In genomic region chr17:30197280-30198030, GRCm38 (mm10) we compare ENCODE assay signal across 9 mouse cellular contexts.
DNase-seq lines count a peak whose midpoint lies in the region; ATAC-seq and TF ChIP-seq lines count a peak whose summit lies in the region.
"Had no signal": no experiment of that assay in that cellular context is flagged by ENCODE, and none has a peak within 500 bp of the region (broad histone marks: within the 10 kb centered on the region; RNA-seq: fewer than 3 reads in every experiment).

No protein-coding gene starts in this region.

- peaks cover 47% of the 10 kb centered on the region for H3K4me1 ChIP-seq in lung, embryonic 16.5 days (replicated peaks; ENCODE audit: control insufficient read depth, insufficient read depth, low read length)
- peaks cover 31% of the 10 kb centered on the region for H3K4me1 ChIP-seq in embryonic fibroblast, embryonic 13.5 days (ENCODE audit: control insufficient read depth, insufficient read depth, low read length)

- H3K27me3 ChIP-seq in lung, embryonic 16.5 days (ENCODE audit: control insufficient read depth, insufficient read depth, low read depth, low read length), result no peaks in the 10 kb centered on the region

- TF ChIP-seq POLR2A in embryonic fibroblast, embryonic 13.5 days (IDR thresholded peaks at IDR 0.05; ENCODE audit: low read depth, low read length), result no peak

- H3K27ac ChIP-seq in gastrocnemius, adult 2 months, result peak overlapping the region; percentile 85
- H3K27ac ChIP-seq in lung, embryonic 16.5 days (ENCODE audit: low read length), result peak overlapping the region; percentile 36; the same call in 1 of the 2 replicates
- peak overlapping the region; percentile 8; the same call in 1 of the 2 replicates for H3K27ac ChIP-seq in embryonic fibroblast, embryonic 13.5 days (ENCODE audit: insufficient read depth, low read length)

- WGBS in lung, embryonic 16.5 days, result 56% methylated on average over 12 of the region's 12 CpGs

- H3K9ac ChIP-seq in lung, embryonic 16.5 days (ENCODE audit: low read length), result no peak overlapping the region

- H3K9me3 ChIP-seq in lung, embryonic 16.5 days (ENCODE audit: control insufficient read depth, low read length), result no peaks in the 10 kb centered on the region
- H3K9me3 ChIP-seq: G1E had no signal

- H3K4me3 ChIP-seq in gastrocnemius, adult 2 months, result peak overlapping the region; percentile 49
- no peak overlapping the region for H3K4me3 ChIP-seq in lung, embryonic 16.5 days (ENCODE audit: low read length)
- H3K4me3 ChIP-seq in embryonic fibroblast, embryonic 13.5 days (ENCODE audit: insufficient read depth, low read length), result no peak overlapping the region

- no peak overlapping the region for H3K4me2 ChIP-seq in lung, embryonic 16.5 days (ENCODE audit: low read depth, low read length)

- intact Hi-C loops in gastrocnemius, adult 2 months (cut with DNase I), result loop anchor here (5.0 to 10.0 kb wide), 3 partner anchors 85 to 223 kb away; partner anchors contain the start of genes Mdga1 and Zfand3

- DNase-seq in gastrocnemius, adult 2 months, result peak; percentile 76
- DNase-seq in gastrocnemius, adult 18-20 months (ENCODE audit: low spot score), result no peak
- DNase-seq in lung, postnatal 14 days, result no peak
- DNase-seq in thymus, postnatal 10 days (ENCODE audit: low spot score in 2 of 2), result peak; percentile 25 to 49
- no peak for DNase-seq in cerebellum, adult 8-10 months

- no peak for TF ChIP-seq CTCF in gastrocnemius, adult 2 months (IDR thresholded peaks at IDR 0.05)
- no peak for TF ChIP-seq CTCF in embryonic fibroblast, embryonic 13.5 days (IDR thresholded peaks at IDR 0.05; ENCODE audit: borderline replicate concordance, insufficient read depth, low read length)

- no peak for ATAC-seq in lung, embryonic 16.5 days (ENCODE audit: low read depth)
- peak; percentile 59 for ATAC-seq in megakaryocyte progenitor cell, adult 5-6 weeks (replicated peaks; ENCODE audit: poor library complexity)

- H3K36me3 ChIP-seq in lung, embryonic 16.5 days (ENCODE audit: control insufficient read depth, insufficient read depth, low read length), result no peaks in the 10 kb centered on the region

Comparison
In these comparisons a context has a peak if more than half of its experiments do, and no peak if none do; other contexts are left out.
1. DNase-seq: peak in gastrocnemius, adult 2 months (single experiment) and thymus, postnatal 10 days (2 of 2); none in gastrocnemius, adult 18-20 months (single experiment), lung, postnatal 14 days (single experiment) and cerebellum, adult 8-10 months (single experiment).
2. H3K27ac ChIP-seq: peak in every context shown above with its lines; median percentile 85 in gastrocnemius, adult 2 months; 36 in lung, embryonic 16.5 days; 8 in embryonic fibroblast, embryonic 13.5 days.